Mouse (Mus musculus) skeletal muscle tissue, adult 2 months (tissue): ENCODE results near the gene Coq7.
A peak's percentile ranks its signal among the peaks of the same experiment; 100 is the strongest.

Experiments
- DNase-seq: peaks from one replicate; pipeline ENCODE4 v3.0.0-alpha.2; 2012; ENCODE audit warnings: low read depth, low spot score

Gene Coq7

GRCm38 (mm10) chr7:118494892-118495579, 38.1 kb downstream of the Coq7 start:
- DNase-seq = no peak

- no peak for DNase-seq
Measured at GRCm38 (mm10) chr7:118493892-118494291, 39.3 kb downstream of the Coq7 start.

GRCm38 (mm10) chr7:118491431-118492147, 41.6 kb downstream of the Coq7 start, which contains the start of gene Itpripl2:
Gene Itpripl2, minus strand, starts transcription at chr7:118491975.
- DNase-seq = peak; percentile 75

GRCm38 (mm10) chr7:118490666-118491430, 42.3 kb downstream of the Coq7 start:
- no peak for DNase-seq

- DNase-seq = no peak
Measured at GRCm38 (mm10) chr7:118489706-118490665, 43.2 kb downstream of the Coq7 start.

- DNase-seq = no peak
Measured at GRCm38 (mm10) chr7:118488060-118488664, 45.0 kb downstream of the Coq7 start.

GRCm38 (mm10) chr7:118486917-118487316, 46.2 kb downstream of the Coq7 start:
- DNase-seq = no peak

- DNase-seq = no peak
Measured at GRCm38 (mm10) chr7:118483996-118484395, 49.2 kb downstream of the Coq7 start.

GRCm38 (mm10) chr7:118482001-118482400, 51.2 kb downstream of the Coq7 start:
- DNase-seq = no peak

- no peak for DNase-seq
Measured at GRCm38 (mm10) chr7:118481047-118481810, 51.9 kb downstream of the Coq7 start.

GRCm38 (mm10) chr7:118480160-118480709, 52.9 kb downstream of the Coq7 start:
- DNase-seq = no peak

- peak; percentile 79 for DNase-seq
Measured at GRCm38 (mm10) chr7:118478835-118479312, 54.3 kb downstream of the Coq7 start.

GRCm38 (mm10) chr7:118476428-118476827, 56.7 kb downstream of the Coq7 start:
- no peak for DNase-seq

GRCm38 (mm10) chr7:118475008-118475705, 58.0 kb downstream of the Coq7 start:
- DNase-seq = no peak

GRCm38 (mm10) chr7:118472886-118473285, 60.3 kb downstream of the Coq7 start:
- DNase-seq = no peak

- peak; percentile 49 for DNase-seq
Measured at GRCm38 (mm10) chr7:118468060-118468459, 65.1 kb downstream of the Coq7 start.

- DNase-seq = no peak
Measured at GRCm38 (mm10) chr7:118464432-118464831, 68.7 kb downstream of the Coq7 start.

GRCm38 (mm10) chr7:118462818-118463762, 70.1 kb downstream of the Coq7 start:
- DNase-seq = no peak
